Mouse (Mus musculus): ENCODE measurements around the gene Cntnap2.

DNA sequence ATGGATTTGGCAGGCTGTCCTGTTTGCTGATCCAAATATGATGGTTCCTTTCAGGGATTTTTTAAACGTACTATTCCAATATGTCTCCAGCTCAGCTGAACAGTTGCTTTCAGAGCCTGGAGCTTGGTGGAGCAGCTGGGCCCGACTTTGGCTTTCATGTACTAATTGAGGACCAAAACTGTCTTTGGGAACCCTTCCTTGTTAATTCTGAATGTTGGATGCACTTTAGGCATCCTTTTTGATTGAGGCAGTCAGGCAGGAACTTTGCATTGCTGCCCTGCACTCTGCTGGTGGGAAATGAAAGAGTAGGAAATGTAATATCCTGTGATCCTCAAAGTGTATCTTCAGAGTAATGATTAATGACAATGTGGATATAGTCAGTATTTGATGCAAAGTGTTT lies 974.0 kb downstream of the Cntnap2 start:
- TF ChIP-seq CTCF (IDR thresholded peaks at IDR 0.05; ENCODE audit: low read depth, low read length) (no peak), GATA1 (IDR thresholded peaks at IDR 0.05; ENCODE audit: borderline replicate concordance, low read length) (no peak)

Data from G1E (cell line).